Mouse (Mus musculus): ENCODE measurements around the gene Olfr777. TPM values are rescaled to one million over a fixed set of nuclear protein-coding genes. Genes with fewer than 3 reads are reported as not detected.
"Not testable (repeated sequence)": the region's sequence is repeated elsewhere in the genome, so short reads cannot be mapped to it uniquely, and the experiment has no call there.

Gene Olfr777
- not detected in 2 replicates for polyA plus RNA-seq (2016; fragmentation: Nextera tagmentation; extraction: Ambion mirVana)

GRCm38 (mm10) chr10:129271081-129271535 is at the start of gene Olfr777:
Gene Olfr777, minus strand, starts transcription at chr10:129271485.
- Histone ChIP-seq H3K4me2 (replicated peaks) (no peak within 1 kb of the TSS), H3K9ac (no peak within 1 kb of the TSS), H3K9me3 (replicated peaks) (no peaks in the 10 kb centered on the region), H3K4me1 (no peaks in the 10 kb centered on the region), H3K36me3 (no peaks in the 10 kb centered on the region), H3K27me3 (no peaks in the 10 kb centered on the region), H3K27ac (no peak within 1 kb of the TSS), H3K4me3 (no peak within 1 kb of the TSS)
- ATAC-seq (ENCODE audit: low FRiP score), result no peak
- 88% methylated on average over 2 of the region's 2 CpGs for WGBS

- H3K4me2 ChIP-seq (replicated peaks), result no peak within 1 kb of the TSS
Observed at GRCm38 (mm10) chr10:129317817-129318216, 46.5 kb upstream of the Olfr777 start, which contains the start of gene Olfr780. Gene Olfr780, plus strand, starts transcription at chr10:129318117.

GRCm38 (mm10) chr10:129313521-129313920 is 42.2 kb upstream of the Olfr777 start:
- not testable (repeated sequence) for ATAC-seq (ENCODE audit: low FRiP score); H3K4me2 ChIP-seq (replicated peaks); H3K27me3 ChIP-seq; H3K36me3 ChIP-seq; H3K4me3 ChIP-seq; H3K4me1 ChIP-seq; H3K27ac ChIP-seq; H3K9ac ChIP-seq; H3K9me3 ChIP-seq (replicated peaks)
- WGBS, result no CpG with 5 or more reads among the region's 1 CpGs

More at GRCm38 (mm10) chr10:129317817-129318216, 46.5 kb upstream of the Olfr777 start, which contains the start of gene Olfr780:
- WGBS, result 82% methylated on average over 3 of the region's 3 CpGs
- Histone ChIP-seq H3K27me3 (no peaks in the 10 kb centered on the region), H3K36me3 (no peaks in the 10 kb centered on the region), H3K27ac (no peak within 1 kb of the TSS), H3K4me1 (no peaks in the 10 kb centered on the region), H3K9me3 (replicated peaks) (no peaks in the 10 kb centered on the region), H3K9ac (no peak within 1 kb of the TSS), H3K4me3 (no peak within 1 kb of the TSS)
- ATAC-seq (ENCODE audit: low FRiP score), result no peak

- not testable (repeated sequence) for H3K9me3 ChIP-seq (replicated peaks); H3K36me3 ChIP-seq; H3K27ac ChIP-seq; H3K9ac ChIP-seq; H3K4me1 ChIP-seq; H3K27me3 ChIP-seq; H3K4me2 ChIP-seq (replicated peaks); ATAC-seq (ENCODE audit: low FRiP score); H3K4me3 ChIP-seq
- 68% methylated on average over 1 of the region's 1 CpGs for WGBS
Observed at GRCm38 (mm10) chr10:129312973-129313372, 41.7 kb upstream of the Olfr777 start.

DNA sequence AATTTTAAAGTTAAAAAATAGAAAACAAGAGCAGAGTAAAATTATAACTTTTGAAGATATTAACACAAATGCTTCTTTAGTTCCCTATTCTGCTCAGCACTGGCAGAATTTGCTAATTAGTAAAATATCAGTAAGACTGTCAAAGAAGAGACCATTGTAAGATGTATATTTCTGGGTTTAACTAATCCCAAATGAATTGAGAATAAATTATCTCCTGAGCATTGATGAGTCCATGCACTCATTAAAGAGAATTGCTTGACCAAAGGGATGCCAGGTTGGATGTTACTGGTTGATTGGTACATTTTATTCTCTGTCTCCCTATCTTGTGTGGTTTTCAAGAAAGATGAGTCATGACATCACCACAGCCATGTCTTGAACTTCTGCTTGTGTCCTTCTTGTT is 12.5 kb downstream of the Olfr777 start, which contains the start of gene Olfr776:
TSS of gene Olfr776 (plus strand) at position 301 of the 400 bp plus-strand sequence.
- Histone ChIP-seq H3K27ac (no peak within 1 kb of the TSS), H3K9ac (no peak within 1 kb of the TSS), H3K4me3 (no peak within 1 kb of the TSS), H3K27me3 (no peaks in the 10 kb centered on the region), H3K4me2 (replicated peaks) (no peak within 1 kb of the TSS), H3K36me3 (no peaks in the 10 kb centered on the region), H3K9me3 (replicated peaks) (no peaks in the 10 kb centered on the region), H3K4me1 (no peaks in the 10 kb centered on the region)
- no peak for ATAC-seq (ENCODE audit: low FRiP score)

DNA sequence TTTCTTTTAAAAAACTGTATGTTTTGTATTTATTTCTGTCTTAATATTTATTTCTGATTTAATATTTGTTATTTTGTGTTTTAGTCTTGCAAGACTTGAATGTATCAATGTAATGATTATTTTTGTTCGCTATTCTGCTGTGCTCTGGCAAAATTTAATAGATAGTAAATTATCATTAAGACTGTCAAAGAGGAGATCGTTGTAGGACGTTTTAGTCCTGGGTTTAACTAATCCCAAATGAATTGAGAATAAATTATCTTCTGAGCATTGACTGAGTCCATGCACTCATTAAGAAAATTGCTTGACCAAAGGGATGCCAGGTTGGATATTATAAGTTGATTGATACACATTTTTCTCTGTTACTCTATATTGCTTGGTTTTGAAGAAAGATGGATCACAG is 23.2 kb downstream of the Olfr777 start, which contains the start of gene Olfr775:
TSS of gene Olfr775 (plus strand) at position 301 of the 400 bp plus-strand sequence.
- Histone ChIP-seq H3K36me3 (no peaks in the 10 kb centered on the region), H3K27ac (no peak within 1 kb of the TSS), H3K27me3 (no peaks in the 10 kb centered on the region), H3K4me1 (no peaks in the 10 kb centered on the region), H3K4me2 (replicated peaks) (no peak within 1 kb of the TSS), H3K9me3 (replicated peaks) (no peaks in the 10 kb centered on the region), H3K9ac (no peak within 1 kb of the TSS), H3K4me3 (no peak within 1 kb of the TSS)
- WGBS, result 78% methylated on average over 3 of the region's 3 CpGs
- ATAC-seq (ENCODE audit: low FRiP score), result no peak

DNA sequence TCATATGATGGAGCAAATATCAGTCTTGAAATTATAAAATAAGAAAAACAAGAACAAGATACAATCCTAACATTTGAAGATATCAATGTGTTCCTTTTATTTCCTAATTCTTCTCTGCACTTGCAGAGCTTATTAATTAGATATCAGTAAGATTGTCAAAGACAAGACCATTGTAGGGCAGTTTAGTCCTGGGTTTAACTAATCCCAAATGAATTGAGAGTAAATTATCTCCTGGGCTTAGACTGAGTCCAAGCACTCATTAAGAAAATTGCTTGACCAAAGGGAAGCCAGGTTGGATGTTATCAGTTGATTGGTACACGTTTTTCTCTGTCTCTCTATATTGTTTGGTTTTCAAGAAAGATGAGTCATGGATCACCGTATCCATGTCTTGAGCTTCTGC is 35.4 kb downstream of the Olfr777 start, which contains the start of gene Olfr774:
TSS of gene Olfr774 (plus strand) at position 301 of the 400 bp plus-strand sequence.
- H3K4me2 ChIP-seq (replicated peaks), result no peak within 1 kb of the TSS
- no peaks in the 10 kb centered on the region for H3K4me1 ChIP-seq
- no peak within 1 kb of the TSS for H3K27ac ChIP-seq
- no peaks in the 10 kb centered on the region for H3K27me3 ChIP-seq
- WGBS, result 73% methylated on average over 2 of the region's 2 CpGs
- no peak for ATAC-seq (ENCODE audit: low FRiP score)
- H3K9ac ChIP-seq, result no peak within 1 kb of the TSS
- no peak within 1 kb of the TSS for H3K4me3 ChIP-seq
- H3K9me3 ChIP-seq (replicated peaks), result no peaks in the 10 kb centered on the region
- no peaks in the 10 kb centered on the region for H3K36me3 ChIP-seq

DNA sequence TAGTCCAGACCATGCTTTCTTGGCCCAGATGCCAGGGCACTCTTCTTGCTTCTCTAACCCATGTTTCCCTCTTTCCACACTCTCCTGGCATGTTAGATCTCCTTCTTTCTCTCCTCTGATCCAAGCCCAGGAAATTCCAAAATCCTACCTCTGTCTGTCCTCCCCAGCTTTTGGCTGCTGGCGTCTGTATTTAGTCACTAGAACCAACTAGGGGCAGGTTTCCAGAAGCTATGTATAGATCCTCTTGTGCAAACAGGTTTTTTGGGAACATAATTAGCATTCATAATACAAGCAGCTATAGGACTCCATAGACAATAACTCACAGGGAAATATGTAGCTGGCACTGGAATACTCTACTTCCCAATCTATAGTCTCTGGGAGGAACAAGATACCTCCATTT is 40.5 kb downstream of the Olfr777 start:
- Histone ChIP-seq H3K27ac (no peak overlapping the region), H3K27me3 (no peaks in the 10 kb centered on the region), H3K4me2 (replicated peaks) (no peak overlapping the region), H3K4me3 (no peak overlapping the region), H3K4me1 (no peaks in the 10 kb centered on the region), H3K9ac (no peak overlapping the region), H3K9me3 (replicated peaks) (no peaks in the 10 kb centered on the region), H3K36me3 (no peaks in the 10 kb centered on the region)
- WGBS, result 89% methylated on average over 1 of the region's 1 CpGs
- ATAC-seq (ENCODE audit: low FRiP score), result no peak

Other genes starting within 250 kb of the Olfr777 start
- gene Olfr764-ps1, start 231.6 kb downstream of the Olfr777 start, polyA plus RNA-seq (2016; fragmentation: Nextera tagmentation; extraction: Ambion mirVana), result not detected in 2 replicates
- gene Olfr765, start 221.5 kb downstream of the Olfr777 start, polyA plus RNA-seq (2016; fragmentation: Nextera tagmentation; extraction: Ambion mirVana), result not detected in 2 replicates
- not detected in 2 replicates for gene Olfr766-ps1, start 202.5 kb downstream of the Olfr777 start, polyA plus RNA-seq (2016; fragmentation: Nextera tagmentation; extraction: Ambion mirVana)
- gene Olfr767, start 188.6 kb downstream of the Olfr777 start, polyA plus RNA-seq (2016; fragmentation: Nextera tagmentation; extraction: Ambion mirVana), result not detected in 2 replicates
- not detected in 2 replicates for gene Olfr768, start 172.1 kb downstream of the Olfr777 start, polyA plus RNA-seq (2016; fragmentation: Nextera tagmentation; extraction: Ambion mirVana)
- gene Olfr769, start 153.6 kb downstream of the Olfr777 start, polyA plus RNA-seq (2016; fragmentation: Nextera tagmentation; extraction: Ambion mirVana), result not detected in 2 replicates
- not detected in 2 replicates for gene Olfr770, start 132.5 kb downstream of the Olfr777 start, polyA plus RNA-seq (2016; fragmentation: Nextera tagmentation; extraction: Ambion mirVana)
- gene Olfr771, start 106.7 kb downstream of the Olfr777 start, polyA plus RNA-seq (2016; fragmentation: Nextera tagmentation; extraction: Ambion mirVana), result not detected in 2 replicates
- not detected in 2 replicates for gene Olfr772, start 93.6 kb downstream of the Olfr777 start, polyA plus RNA-seq (2016; fragmentation: Nextera tagmentation; extraction: Ambion mirVana)
- gene Olfr773, start 84.1 kb downstream of the Olfr777 start, polyA plus RNA-seq (2016; fragmentation: Nextera tagmentation; extraction: Ambion mirVana), result not detected in 2 replicates
- not detected in 2 replicates for gene Olfr774, start 35.3 kb downstream of the Olfr777 start, polyA plus RNA-seq (2016; fragmentation: Nextera tagmentation; extraction: Ambion mirVana)
- not detected in 2 replicates for gene Olfr775, start 23.1 kb downstream of the Olfr777 start, polyA plus RNA-seq (2016; fragmentation: Nextera tagmentation; extraction: Ambion mirVana)
- not detected in 2 replicates for gene Olfr776, start 12.4 kb downstream of the Olfr777 start, polyA plus RNA-seq (2016; fragmentation: Nextera tagmentation; extraction: Ambion mirVana)
- not detected in 2 replicates for gene Olfr780, start 46.6 kb upstream of the Olfr777 start, polyA plus RNA-seq (2016; fragmentation: Nextera tagmentation; extraction: Ambion mirVana)
- not detected in 2 replicates for gene Olfr781, start 57.4 kb upstream of the Olfr777 start, polyA plus RNA-seq (2016; fragmentation: Nextera tagmentation; extraction: Ambion mirVana)
- gene Olfr782, start 77.4 kb upstream of the Olfr777 start, polyA plus RNA-seq (2016; fragmentation: Nextera tagmentation; extraction: Ambion mirVana), result not detected in 2 replicates
- not detected in 2 replicates for gene Olfr784, start 112.6 kb upstream of the Olfr777 start, polyA plus RNA-seq (2016; fragmentation: Nextera tagmentation; extraction: Ambion mirVana)
- gene Olfr785, start 133.9 kb upstream of the Olfr777 start, polyA plus RNA-seq (2016; fragmentation: Nextera tagmentation; extraction: Ambion mirVana), result not detected in 2 replicates
- gene Olfr786, start 155.8 kb upstream of the Olfr777 start, polyA plus RNA-seq (2016; fragmentation: Nextera tagmentation; extraction: Ambion mirVana), result not detected in 2 replicates
- not detected in 2 replicates for gene Olfr787, start 190.4 kb upstream of the Olfr777 start, polyA plus RNA-seq (2016; fragmentation: Nextera tagmentation; extraction: Ambion mirVana)
- not detected in 2 replicates for gene Olfr788, start 199.5 kb upstream of the Olfr777 start, polyA plus RNA-seq (2016; fragmentation: Nextera tagmentation; extraction: Ambion mirVana)
- gene Olfr789, start 213.3 kb upstream of the Olfr777 start, polyA plus RNA-seq (2016; fragmentation: Nextera tagmentation; extraction: Ambion mirVana), result not detected in 2 replicates
- gene Olfr790, start 227.0 kb upstream of the Olfr777 start, polyA plus RNA-seq (2016; fragmentation: Nextera tagmentation; extraction: Ambion mirVana), result not detected in 2 replicates

All from hindbrain, embryonic 12.5 days (tissue).